Mouse (Mus musculus) forebrain, embryonic 12.5 days (tissue): Measurements from ENCODE around the gene Pde1b. TPM values are rescaled to one million over a fixed set of nuclear protein-coding genes. Genes with fewer than 3 reads are reported as not detected.

ENCODE experiments used
- ATAC-seq: fragments of 200-750 bp; cut with Nextera tagmentation; 2 replicates; pipeline ENCODE4 v1.8.0; 2017; ENCODE audit warnings: moderate TSS enrichment; ENCODE audit not compliant: low FRiP score
- H3K27ac ChIP-seq: fragments of 300-500 bp; sonication (generic); 2 replicates; pipeline ENCODE4 v1.5.1; 2016; ENCODE audit warnings: mild to moderate bottlenecking
- H3K27me3 ChIP-seq: fragments of 300-500 bp; sonication (generic); 2 replicates; pipeline ENCODE4 v1.6.1; 2016; ENCODE audit warnings: mild to moderate bottlenecking
- H3K36me3 ChIP-seq: fragments of 300-500 bp; sonication (generic); replicated peaks from 2 replicates; pipeline ENCODE4 v1.6.1; 2016; ENCODE audit warnings: mild to moderate bottlenecking
- H3K4me1 ChIP-seq: fragments of 300-500 bp; sonication (generic); 2 replicates; pipeline ENCODE4 v1.6.1; 2016
- H3K4me2 ChIP-seq: fragments of 300-500 bp; sonication (generic); 2 replicates; pipeline ENCODE4 v1.6.1; 2016; ENCODE audit warnings: mild to moderate bottlenecking, moderate library complexity
- H3K4me3 ChIP-seq: fragments of 300-500 bp; sonication (generic); replicated peaks from 2 replicates; pipeline ENCODE4 v1.5.1; 2016; ENCODE audit warnings: mild to moderate bottlenecking
- H3K9ac ChIP-seq: fragments of 300-500 bp; sonication (generic); 2 replicates; pipeline ENCODE4 v1.6.1; 2016; ENCODE audit warnings: mild to moderate bottlenecking
- H3K9me3 ChIP-seq: fragments of 300-500 bp; sonication (generic); 2 replicates; pipeline ENCODE4 v1.6.1; 2016
- WGBS: fragments of 180-500 bp; shearing (Covaris S2); methylation state at CpG from one replicate; pipeline ENCODE4 v1.1.7; 2016; 5-methylcytosine and 5-hydroxymethylcytosine counted together
- polyA plus RNA-seq: library from polyadenylated mRNA; unstranded; fragments of >200 nt; fragmentation: Nextera tagmentation; extraction: Ambion mirVana; gene quantifications from 2 replicates; pipeline ENCODE4 v1.2.1, GENCODE M21; 2016

Pde1b gene
- polyA plus RNA-seq, 1 experiment from 2014 or later = 42.7 TPM

- H3K36me3 ChIP-seq = no peaks in the 10 kb centered on the region
- ATAC-seq = peak; percentile 92
- H3K27me3 ChIP-seq = no peaks in the 10 kb centered on the region
- peaks cover 63% of the 10 kb centered on the region for H3K4me1 ChIP-seq
- H3K4me3 ChIP-seq = peak overlapping the region; percentile 28
- peak overlapping the region; percentile 79 for H3K27ac ChIP-seq
- peak overlapping the region; percentile 45; the same call in 1 of the 2 replicates for H3K9ac ChIP-seq
- WGBS = 2% methylated on average over 10 of the region's 10 CpGs
- no peaks in the 10 kb centered on the region for H3K9me3 ChIP-seq
- peak overlapping the region; percentile 51 for H3K4me2 ChIP-seq
Observed at GRCm38 (mm10) chr15:103514119-103514518, 11.3 kb downstream of the Pde1b start.

GRCm38 (mm10) chr15:103514914-103515313 is 12.1 kb downstream of the Pde1b start:
- Histone ChIP-seq H3K4me1 (peaks cover 63% of the 10 kb centered on the region), H3K9ac (peak overlapping the region; percentile 45), H3K27me3 (no peaks in the 10 kb centered on the region), H3K4me2 (peak overlapping the region; percentile 51), H3K4me3 (peak overlapping the region; percentile 17; the same call in 1 of the 2 replicates), H3K27ac (peak overlapping the region; percentile 68), H3K36me3 (no peaks in the 10 kb centered on the region), H3K9me3 (no peaks in the 10 kb centered on the region)
- no peak for ATAC-seq
- 35% methylated on average over 3 of the region's 3 CpGs for WGBS

GRCm38 (mm10) chr15:103518600-103519385 is 16.0 kb downstream of the Pde1b start:
- Histone ChIP-seq H3K9ac (no peak overlapping the region), H3K27ac (peak overlapping the region; percentile 96), H3K4me3 (no peak overlapping the region), H3K9me3 (no peaks in the 10 kb centered on the region), H3K27me3 (no peaks in the 10 kb centered on the region), H3K36me3 (peaks cover 14% of the 10 kb centered on the region), H3K4me1 (peaks cover 76% of the 10 kb centered on the region), H3K4me2 (peak overlapping the region; percentile 29)
- 2% methylated on average over 5 of the region's 5 CpGs for WGBS
- ATAC-seq = peak; percentile 87

GRCm38 (mm10) chr15:103519386-103520378 is 16.8 kb downstream of the Pde1b start:
- H3K36me3 ChIP-seq = peaks cover 19% of the 10 kb centered on the region
- H3K4me1 ChIP-seq = peaks cover 71% of the 10 kb centered on the region
- 7% methylated on average over 4 of the region's 4 CpGs for WGBS
- peak overlapping the region; percentile 96 for H3K27ac ChIP-seq
- no peaks in the 10 kb centered on the region for H3K9me3 ChIP-seq
- ATAC-seq = peak; percentile 49
- H3K27me3 ChIP-seq = no peaks in the 10 kb centered on the region
- H3K4me2 ChIP-seq = peak overlapping the region; percentile 29
- H3K9ac ChIP-seq = no peak overlapping the region; the same call in 1 of the 2 replicates
- H3K4me3 ChIP-seq = no peak overlapping the region

GRCm38 (mm10) chr15:103522458-103523099 is 19.7 kb downstream of the Pde1b start:
- Histone ChIP-seq H3K27me3 (no peaks in the 10 kb centered on the region), H3K4me1 (peaks cover 45% of the 10 kb centered on the region), H3K4me2 (no peak overlapping the region), H3K27ac (peak overlapping the region; percentile 6; the same call in 1 of the 2 replicates), H3K4me3 (no peak overlapping the region), H3K36me3 (peaks cover 45% of the 10 kb centered on the region), H3K9ac (no peak overlapping the region), H3K9me3 (no peaks in the 10 kb centered on the region)
- 73% methylated on average over 3 of the region's 3 CpGs for WGBS
- ATAC-seq = no peak

- Histone ChIP-seq H3K36me3 (peaks cover 51% of the 10 kb centered on the region), H3K27me3 (no peaks in the 10 kb centered on the region), H3K4me3 (no peak overlapping the region), H3K4me1 (peaks cover 40% of the 10 kb centered on the region), H3K9me3 (no peaks in the 10 kb centered on the region), H3K27ac (peak overlapping the region; percentile 31; the same call in 1 of the 2 replicates), H3K4me2 (no peak overlapping the region), H3K9ac (no peak overlapping the region)
- WGBS = 33% methylated on average over 3 of the region's 3 CpGs
- ATAC-seq = no peak
Observed at GRCm38 (mm10) chr15:103523156-103523555, 20.3 kb downstream of the Pde1b start.

- peaks cover 37% of the 10 kb centered on the region for H3K36me3 ChIP-seq
- ATAC-seq = peak; percentile 88
- H3K9me3 ChIP-seq = no peaks in the 10 kb centered on the region
- 2% methylated on average over 5 of the region's 5 CpGs for WGBS
- no peak overlapping the region for H3K4me2 ChIP-seq
- no peak overlapping the region for H3K4me3 ChIP-seq
- peak overlapping the region; percentile 31; the same call in 1 of the 2 replicates for H3K27ac ChIP-seq
- H3K27me3 ChIP-seq = peaks cover 5% of the 10 kb centered on the region; the same call in 1 of the 2 replicates
- no peak overlapping the region for H3K9ac ChIP-seq
- H3K4me1 ChIP-seq = peaks cover 20% of the 10 kb centered on the region
Observed at GRCm38 (mm10) chr15:103530372-103530771, 27.5 kb downstream of the Pde1b start.

- Histone ChIP-seq H3K4me1 (peaks cover 39% of the 10 kb centered on the region), H3K27ac (no peak overlapping the region), H3K9me3 (no peaks in the 10 kb centered on the region), H3K4me3 (no peak overlapping the region), H3K9ac (no peak overlapping the region), H3K4me2 (no peak overlapping the region), H3K36me3 (peaks cover 2% of the 10 kb centered on the region; the same call in 1 of the 2 replicates), H3K27me3 (peaks cover 19% of the 10 kb centered on the region; the same call in 1 of the 2 replicates)
- 87% methylated on average over 7 of the region's 7 CpGs for WGBS
- ATAC-seq = no peak
Observed at GRCm38 (mm10) chr15:103534054-103534620, 31.3 kb downstream of the Pde1b start.

GRCm38 (mm10) chr15:103535030-103535429 is 32.2 kb downstream of the Pde1b start:
- Histone ChIP-seq H3K9me3 (no peaks in the 10 kb centered on the region), H3K36me3 (no peaks in the 10 kb centered on the region; the same call in 1 of the 2 replicates), H3K9ac (no peak overlapping the region), H3K4me3 (no peak overlapping the region), H3K27ac (no peak overlapping the region), H3K4me2 (no peak overlapping the region), H3K27me3 (peaks cover 25% of the 10 kb centered on the region; the same call in 1 of the 2 replicates), H3K4me1 (peaks cover 32% of the 10 kb centered on the region)
- no peak for ATAC-seq
- WGBS = 70% methylated on average over 2 of the region's 2 CpGs

GRCm38 (mm10) chr15:103535786-103536185 is 33.0 kb downstream of the Pde1b start:
- Histone ChIP-seq H3K4me1 (peaks cover 26% of the 10 kb centered on the region), H3K4me3 (no peak overlapping the region), H3K27me3 (peaks cover 26% of the 10 kb centered on the region; the same call in 1 of the 2 replicates), H3K4me2 (no peak overlapping the region), H3K9ac (no peak overlapping the region), H3K27ac (no peak overlapping the region), H3K9me3 (no peaks in the 10 kb centered on the region), H3K36me3 (no peaks in the 10 kb centered on the region; the same call in 1 of the 2 replicates)
- WGBS = 60% methylated on average over 1 of the region's 1 CpGs
- ATAC-seq = no peak

GRCm38 (mm10) chr15:103536456-103536855 is 33.6 kb downstream of the Pde1b start:
- Histone ChIP-seq H3K4me2 (peak overlapping the region; percentile 90), H3K4me3 (peak overlapping the region; percentile 69), H3K36me3 (no peaks in the 10 kb centered on the region; the same call in 1 of the 2 replicates), H3K9ac (peak overlapping the region; percentile 75), H3K4me1 (peaks cover 22% of the 10 kb centered on the region), H3K27ac (no peak overlapping the region), H3K9me3 (no peaks in the 10 kb centered on the region), H3K27me3 (peaks cover 28% of the 10 kb centered on the region; the same call in 1 of the 2 replicates)
- WGBS = 23% methylated on average over 2 of the region's 2 CpGs
- ATAC-seq = no peak
